Mouse (Mus musculus): ENCODE measurements at regions not wholly inside any gene's neighbourhood (a gene's known extent, or its start where the extent isn't known, plus 50 kb on each side); places are given as distances from the start of the nearest gene placed in this dataset.
"Not testable (repeated sequence)": the region's sequence is repeated elsewhere in the genome, so short reads cannot be mapped to it uniquely, and the experiment has no call there.

DNA sequence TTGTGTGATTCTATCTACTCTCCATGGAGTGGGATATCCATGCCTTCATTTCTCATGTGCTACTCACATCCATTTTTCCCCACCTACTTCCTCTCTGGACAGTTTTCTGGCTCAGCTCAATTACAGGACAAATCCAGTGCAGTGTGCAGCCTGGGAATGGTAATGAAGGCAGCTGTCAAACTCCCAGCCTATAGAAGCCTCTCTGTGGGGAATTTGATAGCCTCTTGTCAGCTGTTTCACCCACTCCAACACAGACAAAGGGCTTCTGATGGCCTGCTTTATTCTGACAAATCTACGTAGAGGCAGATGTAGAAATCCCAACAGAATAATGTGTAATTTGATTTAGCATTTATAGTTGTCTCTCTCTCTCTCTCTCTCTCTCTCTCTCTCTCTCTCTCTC lies 650.6 kb downstream of the Hdgfl1 start:
- WGBS = 53% methylated on average over 1 of the region's 1 CpGs
- H3K36me3 ChIP-seq = no peaks in the 10 kb centered on the region

DNA sequence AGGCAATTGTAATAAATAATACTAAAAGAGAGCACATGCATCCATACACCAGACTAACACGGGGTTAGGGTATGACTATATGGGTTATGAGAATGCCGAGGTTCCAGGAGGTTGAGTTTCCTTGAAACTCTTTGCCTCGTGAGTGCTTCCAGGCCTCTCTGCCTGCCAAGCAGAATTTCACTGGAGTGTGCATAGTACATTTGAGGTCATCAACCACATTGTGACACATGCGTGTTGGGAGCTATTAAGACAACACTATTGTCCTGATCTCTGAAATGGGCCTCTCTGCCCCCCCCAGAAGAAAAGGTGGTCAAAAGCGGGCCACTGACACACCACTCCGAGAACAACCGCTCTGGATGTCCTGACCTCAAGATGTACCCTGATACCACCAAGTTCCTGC lies 655.8 kb downstream of the Hdgfl1 start:
- no peak for ATAC-seq (ENCODE audit: borderline replicate concordance, extremely low read depth, low FRiP score, low TSS enrichment)
- no peaks in the 10 kb centered on the region for H3K4me1 ChIP-seq
- H3K9ac ChIP-seq = no peak overlapping the region
- H3K36me3 ChIP-seq = no peaks in the 10 kb centered on the region
- no peak overlapping the region for H3K27ac ChIP-seq
- no peaks in the 10 kb centered on the region for H3K27me3 ChIP-seq
- no peak overlapping the region for H3K4me2 ChIP-seq
- WGBS = 90% methylated on average over 7 of the region's 7 CpGs
- H3K9me3 ChIP-seq = no peaks in the 10 kb centered on the region
- H3K4me3 ChIP-seq = no peak overlapping the region

More for the DNA sequence above, 650.6 kb downstream of the Hdgfl1 start:
- H3K27me3 ChIP-seq = no peaks in the 10 kb centered on the region
- no peak overlapping the region for H3K4me3 ChIP-seq
- no peaks in the 10 kb centered on the region for H3K9me3 ChIP-seq
- H3K9ac ChIP-seq = no peak overlapping the region
- ATAC-seq (ENCODE audit: borderline replicate concordance, extremely low read depth, low FRiP score, low TSS enrichment) = no peak
- H3K27ac ChIP-seq = no peak overlapping the region
- H3K4me1 ChIP-seq = no peaks in the 10 kb centered on the region
- no peak overlapping the region for H3K4me2 ChIP-seq

DNA sequence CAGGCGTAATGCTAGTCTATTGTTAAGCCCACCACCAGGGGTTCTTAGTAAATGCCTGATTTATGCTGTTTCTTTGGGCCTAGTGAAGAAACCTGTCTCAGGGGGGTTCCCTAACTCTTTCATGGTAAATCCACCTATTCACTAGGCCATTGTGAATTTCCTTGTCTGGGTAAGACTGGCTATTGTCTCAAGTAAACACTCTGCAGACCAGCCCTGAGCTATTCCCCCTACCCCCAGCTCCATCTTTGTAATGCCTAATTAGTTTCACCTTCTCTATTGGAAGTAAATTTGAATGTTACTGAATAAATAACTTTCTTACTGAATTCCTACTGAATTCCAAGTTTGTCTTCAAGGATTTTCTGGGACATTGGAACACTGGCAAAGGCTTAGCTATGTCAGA lies 656.2 kb downstream of the Hdgfl1 start:
- H3K27me3 ChIP-seq; H3K9me3 ChIP-seq; H3K27ac ChIP-seq; ATAC-seq (ENCODE audit: borderline replicate concordance, extremely low read depth, low FRiP score, low TSS enrichment); H3K4me3 ChIP-seq; H3K9ac ChIP-seq; H3K4me1 ChIP-seq; H3K4me2 ChIP-seq; H3K36me3 ChIP-seq: not testable (repeated sequence)
- WGBS = 81% methylated on average over 1 of the region's 1 CpGs

DNA sequence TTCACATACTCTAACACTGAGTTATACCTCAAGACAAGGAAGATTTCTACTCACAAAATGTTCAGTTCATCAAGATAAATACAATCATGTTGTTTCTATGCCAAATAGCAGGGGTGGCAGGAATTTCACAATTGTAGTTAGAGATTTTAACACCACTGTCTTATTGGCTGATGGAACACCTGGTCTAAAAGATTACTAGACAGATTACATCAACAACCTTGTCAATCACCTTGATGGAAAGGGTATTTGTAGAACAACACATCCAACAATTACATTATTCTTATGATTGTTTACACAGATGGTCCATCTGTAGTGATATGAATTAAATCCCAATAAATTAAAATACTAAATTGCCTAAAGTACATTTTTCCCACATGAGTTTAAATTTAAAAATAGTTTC lies 657.4 kb downstream of the Hdgfl1 start:
- no peaks in the 10 kb centered on the region for H3K9me3 ChIP-seq
- no peak overlapping the region for H3K4me3 ChIP-seq
- no peaks in the 10 kb centered on the region for H3K27me3 ChIP-seq
- H3K27ac ChIP-seq = no peak overlapping the region
- ATAC-seq (ENCODE audit: borderline replicate concordance, extremely low read depth, low FRiP score, low TSS enrichment) = no peak
- no peaks in the 10 kb centered on the region for H3K36me3 ChIP-seq
- H3K9ac ChIP-seq = no peak overlapping the region
- H3K4me2 ChIP-seq = no peak overlapping the region
- H3K4me1 ChIP-seq = no peaks in the 10 kb centered on the region

DNA sequence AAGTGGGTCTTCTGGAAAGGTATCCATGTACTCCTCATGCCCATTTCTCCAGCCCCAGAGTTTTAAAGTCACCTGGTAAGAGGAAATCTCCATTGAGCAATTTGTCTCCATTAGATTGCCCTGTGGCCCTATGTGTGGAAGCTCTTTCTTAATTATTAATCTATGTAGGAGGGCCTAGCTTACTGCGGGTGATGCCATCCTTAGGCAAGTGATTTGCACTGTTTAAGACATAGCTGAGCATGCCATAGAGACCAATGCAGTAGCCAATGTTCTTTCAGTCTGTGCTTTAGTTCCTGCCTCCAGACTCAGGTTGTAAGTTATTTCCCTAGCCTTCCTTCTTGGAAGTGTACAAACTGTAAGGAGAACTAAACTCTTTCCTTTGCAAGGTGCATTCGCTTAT lies 661.0 kb downstream of the Hdgfl1 start:
- WGBS = 85% methylated on average over 2 of the region's 2 CpGs
- Histone ChIP-seq H3K27me3 (no peaks in the 10 kb centered on the region), H3K4me1 (no peaks in the 10 kb centered on the region), H3K9me3 (no peaks in the 10 kb centered on the region), H3K36me3 (no peaks in the 10 kb centered on the region), H3K4me2 (no peak overlapping the region), H3K27ac (no peak overlapping the region), H3K4me3 (no peak overlapping the region), H3K9ac (no peak overlapping the region)
- ATAC-seq (ENCODE audit: borderline replicate concordance, extremely low read depth, low FRiP score, low TSS enrichment) = no peak

DNA sequence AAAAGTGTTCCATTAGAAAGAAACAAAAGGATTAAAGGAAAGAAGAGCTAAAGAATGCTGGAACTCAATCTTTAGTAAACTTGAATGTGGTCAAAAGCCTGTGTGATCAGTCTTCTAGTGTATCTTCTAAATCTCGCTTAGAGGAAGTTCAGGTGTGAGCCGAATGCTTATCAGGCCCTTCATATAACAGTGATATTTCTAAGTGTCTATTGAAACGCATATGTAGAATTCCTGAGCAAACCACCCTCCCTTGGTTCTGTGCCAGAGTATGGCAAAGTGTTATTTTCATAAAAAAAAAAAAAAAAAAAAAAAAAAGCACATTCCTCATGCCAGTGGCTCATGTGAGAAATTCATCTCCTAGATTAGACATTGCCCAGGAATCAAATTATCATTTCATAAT lies 681.2 kb downstream of the Hdgfl1 start:
- no peak overlapping the region for H3K27ac ChIP-seq
- WGBS = 40% methylated on average over 3 of the region's 3 CpGs
- ATAC-seq (ENCODE audit: borderline replicate concordance, extremely low read depth, low FRiP score, low TSS enrichment) = no peak

DNA sequence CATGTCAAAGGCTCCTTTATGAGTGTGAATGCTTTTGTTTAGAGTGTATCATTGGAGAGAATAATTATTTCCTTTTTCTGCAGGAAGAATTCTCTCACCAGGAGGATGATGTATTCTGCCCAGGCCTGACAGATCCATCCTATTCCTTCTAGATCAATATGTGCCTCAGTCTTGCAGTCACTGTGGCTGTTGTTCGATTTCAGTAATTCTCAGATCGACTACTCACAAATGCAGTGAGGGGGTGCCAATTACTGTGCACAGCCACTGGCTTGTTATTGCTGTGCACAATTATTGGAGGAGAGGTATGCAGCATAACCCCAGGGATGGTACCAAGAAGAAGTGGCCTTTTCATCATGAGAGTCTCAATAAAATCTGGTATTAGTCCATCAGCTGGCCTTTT lies 689.2 kb downstream of the Hdgfl1 start:
- Histone ChIP-seq H3K9ac (no peak overlapping the region), H3K4me3 (no peak overlapping the region), H3K4me1 (no peaks in the 10 kb centered on the region), H3K4me2 (no peak overlapping the region), H3K27me3 (no peaks in the 10 kb centered on the region), H3K36me3 (no peaks in the 10 kb centered on the region), H3K9me3 (no peaks in the 10 kb centered on the region), H3K27ac (no peak overlapping the region)
- WGBS = 82% methylated on average over 2 of the region's 2 CpGs
- no peak for ATAC-seq (ENCODE audit: borderline replicate concordance, extremely low read depth, low FRiP score, low TSS enrichment)

More for the DNA sequence above, 681.2 kb downstream of the Hdgfl1 start:
- no peaks in the 10 kb centered on the region for H3K9me3 ChIP-seq
- H3K36me3 ChIP-seq = no peaks in the 10 kb centered on the region
- H3K27me3 ChIP-seq = no peaks in the 10 kb centered on the region
- no peak overlapping the region for H3K4me3 ChIP-seq
- no peaks in the 10 kb centered on the region for H3K4me1 ChIP-seq
- H3K9ac ChIP-seq = no peak overlapping the region
- H3K4me2 ChIP-seq = no peak overlapping the region

DNA sequence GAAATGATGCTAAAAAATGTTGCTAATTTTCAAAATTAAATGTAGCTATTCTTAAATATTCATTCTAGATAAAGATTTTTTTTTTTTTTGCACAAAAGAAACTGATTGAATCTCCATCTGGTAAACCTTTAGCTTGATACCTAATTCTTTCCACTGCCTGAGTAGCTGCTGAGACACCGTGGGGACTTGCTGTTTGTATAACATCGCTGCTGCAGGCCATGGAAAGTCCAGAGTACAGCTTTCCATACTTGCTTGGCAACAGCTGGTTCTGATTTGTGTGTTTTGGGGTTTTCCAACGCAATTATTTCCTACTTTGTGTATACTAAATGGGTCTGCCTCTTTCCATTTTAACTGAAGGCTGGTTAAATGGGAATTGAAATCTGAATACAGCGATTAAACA lies 689.7 kb downstream of the Hdgfl1 start:
- 54% methylated on average over 4 of the region's 4 CpGs for WGBS
- Histone ChIP-seq H3K27me3 (no peaks in the 10 kb centered on the region), H3K36me3 (no peaks in the 10 kb centered on the region), H3K4me3 (no peak overlapping the region), H3K9me3 (no peaks in the 10 kb centered on the region), H3K9ac (no peak overlapping the region), H3K4me1 (no peaks in the 10 kb centered on the region), H3K27ac (no peak overlapping the region), H3K4me2 (no peak overlapping the region)
- no peak for ATAC-seq (ENCODE audit: borderline replicate concordance, extremely low read depth, low FRiP score, low TSS enrichment)

DNA sequence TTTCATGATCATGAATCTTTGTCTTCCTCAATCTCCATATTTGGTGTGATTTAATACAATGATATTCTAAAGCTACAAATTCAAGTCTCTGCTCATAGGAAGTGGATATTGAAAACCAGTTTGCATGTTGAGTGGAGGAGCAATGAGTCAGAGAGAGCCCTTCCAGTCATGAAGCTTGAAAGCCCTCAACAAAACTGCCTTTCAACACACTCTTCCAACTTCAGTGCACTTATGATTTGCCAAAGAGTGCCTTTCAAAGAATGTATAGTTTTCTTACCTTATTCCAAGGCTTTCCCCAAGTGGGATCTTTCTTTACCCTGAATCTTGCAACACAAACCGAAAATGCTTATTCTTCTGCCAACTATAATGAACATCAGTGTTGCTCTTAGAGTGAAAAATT lies 690.6 kb downstream of the Hdgfl1 start:
- Histone ChIP-seq H3K9me3 (no peaks in the 10 kb centered on the region), H3K27me3 (no peaks in the 10 kb centered on the region), H3K4me3 (no peak overlapping the region), H3K4me1 (no peaks in the 10 kb centered on the region), H3K27ac (no peak overlapping the region), H3K36me3 (no peaks in the 10 kb centered on the region), H3K4me2 (no peak overlapping the region), H3K9ac (no peak overlapping the region)
- no peak for ATAC-seq (ENCODE audit: borderline replicate concordance, extremely low read depth, low FRiP score, low TSS enrichment)
- 63% methylated on average over 1 of the region's 1 CpGs for WGBS

DNA sequence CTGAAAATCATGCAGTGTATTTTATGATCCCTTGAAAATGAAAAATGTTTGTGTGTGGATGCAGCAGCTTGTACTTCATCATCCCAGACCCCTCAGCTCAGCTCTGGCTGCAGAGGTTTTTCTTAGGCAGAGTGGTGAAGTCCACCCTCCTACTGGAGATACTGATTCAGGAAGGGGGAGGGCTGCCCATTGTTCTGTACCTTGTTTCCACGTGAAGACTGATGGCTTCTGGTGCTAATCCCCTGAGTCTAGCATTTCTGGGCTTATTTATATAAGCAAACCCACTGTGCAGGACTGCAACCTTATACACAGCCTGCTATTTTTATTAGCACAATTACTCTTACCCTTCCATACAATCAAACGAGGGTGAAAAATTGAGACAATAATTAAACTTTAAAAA lies 708.6 kb downstream of the Hdgfl1 start:
- H3K27me3 ChIP-seq = no peaks in the 10 kb centered on the region
- no peak overlapping the region for H3K9ac ChIP-seq
- no peak overlapping the region for H3K27ac ChIP-seq
- H3K36me3 ChIP-seq = no peaks in the 10 kb centered on the region
- H3K4me2 ChIP-seq = no peak overlapping the region
- H3K4me3 ChIP-seq = no peak overlapping the region
- H3K9me3 ChIP-seq = no peaks in the 10 kb centered on the region
- H3K4me1 ChIP-seq = no peaks in the 10 kb centered on the region
- 26% methylated on average over 2 of the region's 2 CpGs for WGBS
- ATAC-seq (ENCODE audit: borderline replicate concordance, extremely low read depth, low FRiP score, low TSS enrichment) = no peak

DNA sequence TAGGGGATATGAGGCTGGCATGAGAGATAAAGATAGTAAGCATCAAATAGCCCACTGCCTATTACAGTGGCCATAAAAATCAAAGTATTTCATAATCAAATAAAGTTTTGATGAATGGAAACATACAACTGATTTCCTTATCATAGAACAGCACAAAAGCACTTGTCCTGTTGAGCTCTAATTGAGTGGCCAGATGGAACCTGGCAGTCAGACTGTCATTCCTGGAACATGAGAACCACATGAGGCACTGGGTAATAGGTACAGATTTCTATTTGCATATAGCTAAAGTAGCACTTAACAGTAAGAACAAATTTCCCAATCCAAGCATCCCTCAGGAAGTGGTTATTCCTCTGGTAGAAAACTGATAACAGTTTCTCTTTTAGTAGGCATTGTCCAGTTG lies 732.3 kb downstream of the Hdgfl1 start:
- ATAC-seq (ENCODE audit: borderline replicate concordance, extremely low read depth, low FRiP score, low TSS enrichment) = no peak
- no peak overlapping the region for H3K27ac ChIP-seq
- H3K4me2 ChIP-seq = no peak overlapping the region

DNA sequence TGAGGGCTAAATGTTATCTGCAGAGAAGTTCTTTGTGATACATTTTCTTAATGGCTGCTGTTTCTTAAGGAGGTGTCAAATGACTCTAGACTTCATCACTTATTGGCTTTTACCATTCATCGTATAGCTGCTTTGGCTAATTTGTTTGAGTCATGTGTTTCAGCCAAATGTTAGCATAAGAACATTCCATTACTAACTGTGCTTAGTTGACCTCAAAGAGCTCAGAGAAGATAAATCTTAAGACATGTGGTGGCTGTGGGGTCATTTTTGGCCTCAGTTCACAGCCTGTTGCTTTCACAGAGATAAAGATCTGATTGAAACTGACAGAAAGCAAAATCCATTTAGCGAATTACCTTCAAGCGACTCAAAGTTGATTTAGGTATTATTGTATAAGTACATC lies 743.6 kb downstream of the Hdgfl1 start:
- H3K4me1 ChIP-seq = no peaks in the 10 kb centered on the region
- no peak overlapping the region for H3K27ac ChIP-seq
- no peak overlapping the region for H3K4me2 ChIP-seq
- no peaks in the 10 kb centered on the region for H3K36me3 ChIP-seq
- no peaks in the 10 kb centered on the region for H3K27me3 ChIP-seq
- WGBS = 30% methylated on average over 3 of the region's 3 CpGs
- no peak overlapping the region for H3K4me3 ChIP-seq
- no peak overlapping the region for H3K9ac ChIP-seq
- no peaks in the 10 kb centered on the region for H3K9me3 ChIP-seq
- no peak for ATAC-seq (ENCODE audit: borderline replicate concordance, extremely low read depth, low FRiP score, low TSS enrichment)

More for the DNA sequence above, 732.3 kb downstream of the Hdgfl1 start:
- Histone ChIP-seq H3K9ac (no peak overlapping the region), H3K4me1 (no peaks in the 10 kb centered on the region), H3K27me3 (no peaks in the 10 kb centered on the region), H3K36me3 (no peaks in the 10 kb centered on the region), H3K9me3 (no peaks in the 10 kb centered on the region), H3K4me3 (no peak overlapping the region)

DNA sequence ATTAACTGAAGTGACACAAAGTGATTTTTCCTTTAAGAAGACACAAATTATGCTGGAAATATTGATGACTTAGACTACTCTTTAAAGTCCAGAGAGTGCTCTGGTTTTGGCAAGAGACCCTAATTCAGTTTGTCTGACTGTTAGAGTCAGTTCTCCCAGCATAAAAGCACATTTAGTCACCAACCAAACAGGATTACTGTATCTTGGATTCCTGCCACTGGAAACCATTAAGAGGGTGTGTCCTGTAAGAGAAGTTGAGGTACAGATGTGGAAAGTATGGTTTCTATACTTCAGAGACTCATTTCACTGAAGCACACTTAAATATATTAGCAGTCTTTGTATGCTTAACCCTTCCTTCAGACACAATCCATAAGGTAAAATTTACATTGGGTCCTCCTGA lies 745.3 kb downstream of the Hdgfl1 start:
- Histone ChIP-seq H3K4me2 (no peak overlapping the region), H3K4me3 (no peak overlapping the region), H3K36me3 (no peaks in the 10 kb centered on the region), H3K27ac (no peak overlapping the region), H3K27me3 (no peaks in the 10 kb centered on the region), H3K9me3 (no peaks in the 10 kb centered on the region), H3K9ac (no peak overlapping the region), H3K4me1 (no peaks in the 10 kb centered on the region)
- ATAC-seq (ENCODE audit: borderline replicate concordance, extremely low read depth, low FRiP score, low TSS enrichment) = no peak

Measured in lung, embryonic 15.5 days (tissue).